Mouse (Mus musculus): ENCODE data around the gene Psph. TPM values are rescaled to one million over a fixed set of nuclear protein-coding genes. Genes with fewer than 3 reads are reported as not detected.
"Not testable (repeated sequence)": the region's sequence is repeated elsewhere in the genome, so short reads cannot be mapped to it uniquely, and the experiment has no call there.

Gene Psph
- polyA plus RNA-seq, 1 experiment from 2014 or later: 31.9 TPM

DNA sequence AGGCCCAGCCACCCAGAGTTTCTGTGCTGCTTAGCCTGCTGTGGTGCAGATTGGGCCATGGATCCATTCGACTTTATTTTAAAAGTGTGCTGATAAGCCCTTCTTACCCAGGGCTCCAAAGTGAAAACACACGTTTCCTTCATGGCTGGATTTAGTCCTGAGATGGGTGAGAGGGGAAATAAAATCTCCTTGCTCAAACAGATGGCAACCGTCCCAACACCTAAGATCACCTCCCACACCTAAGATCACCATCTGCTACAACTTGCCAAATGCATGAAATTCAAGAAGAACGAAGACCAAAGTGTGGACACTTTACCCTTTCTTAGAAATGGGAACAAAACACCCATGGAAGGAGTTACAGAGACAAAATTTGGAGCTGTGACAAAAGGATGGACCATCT, 13.9 kb downstream of the Psph start:
- not testable (repeated sequence) for H3K4me1 ChIP-seq; H3K27ac ChIP-seq; ATAC-seq (ENCODE audit: borderline replicate concordance, extremely low read depth, low FRiP score, low TSS enrichment); H3K9me3 ChIP-seq; H3K27me3 ChIP-seq; H3K9ac ChIP-seq; H3K4me3 ChIP-seq; H3K36me3 ChIP-seq; H3K4me2 ChIP-seq
- 72% methylated on average over 4 of the region's 4 CpGs for WGBS

DNA sequence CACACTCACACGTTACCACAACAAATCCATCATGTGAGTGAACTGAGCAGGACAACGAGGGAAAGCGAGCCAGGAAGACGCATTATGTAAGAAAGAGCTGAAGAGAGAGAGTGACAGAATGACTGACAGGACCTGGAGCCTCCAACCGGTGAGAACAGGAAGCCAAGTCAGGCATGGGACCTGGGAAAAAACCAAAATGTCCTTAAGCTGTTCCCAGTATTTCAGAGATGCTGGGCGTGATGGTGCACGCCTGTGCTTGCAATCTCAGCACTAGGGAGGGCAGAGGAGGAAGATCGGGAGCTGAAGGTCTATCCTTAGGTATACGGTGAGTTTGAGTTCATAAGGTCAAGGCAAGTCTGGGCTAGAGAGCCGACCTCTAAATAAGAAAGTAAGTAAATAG, 14.8 kb downstream of the Psph start:
- ATAC-seq (ENCODE audit: borderline replicate concordance, extremely low read depth, low FRiP score, low TSS enrichment): no peak
- H3K9me3 ChIP-seq: no peaks in the 10 kb centered on the region
- 81% methylated on average over 10 of the region's 10 CpGs for WGBS
- H3K9ac ChIP-seq: no peak overlapping the region
- no peak overlapping the region for H3K4me3 ChIP-seq
- no peaks in the 10 kb centered on the region for H3K36me3 ChIP-seq
- no peak overlapping the region for H3K4me2 ChIP-seq
- H3K27me3 ChIP-seq: no peaks in the 10 kb centered on the region
- no peaks in the 10 kb centered on the region for H3K4me1 ChIP-seq
- no peak overlapping the region for H3K27ac ChIP-seq

DNA sequence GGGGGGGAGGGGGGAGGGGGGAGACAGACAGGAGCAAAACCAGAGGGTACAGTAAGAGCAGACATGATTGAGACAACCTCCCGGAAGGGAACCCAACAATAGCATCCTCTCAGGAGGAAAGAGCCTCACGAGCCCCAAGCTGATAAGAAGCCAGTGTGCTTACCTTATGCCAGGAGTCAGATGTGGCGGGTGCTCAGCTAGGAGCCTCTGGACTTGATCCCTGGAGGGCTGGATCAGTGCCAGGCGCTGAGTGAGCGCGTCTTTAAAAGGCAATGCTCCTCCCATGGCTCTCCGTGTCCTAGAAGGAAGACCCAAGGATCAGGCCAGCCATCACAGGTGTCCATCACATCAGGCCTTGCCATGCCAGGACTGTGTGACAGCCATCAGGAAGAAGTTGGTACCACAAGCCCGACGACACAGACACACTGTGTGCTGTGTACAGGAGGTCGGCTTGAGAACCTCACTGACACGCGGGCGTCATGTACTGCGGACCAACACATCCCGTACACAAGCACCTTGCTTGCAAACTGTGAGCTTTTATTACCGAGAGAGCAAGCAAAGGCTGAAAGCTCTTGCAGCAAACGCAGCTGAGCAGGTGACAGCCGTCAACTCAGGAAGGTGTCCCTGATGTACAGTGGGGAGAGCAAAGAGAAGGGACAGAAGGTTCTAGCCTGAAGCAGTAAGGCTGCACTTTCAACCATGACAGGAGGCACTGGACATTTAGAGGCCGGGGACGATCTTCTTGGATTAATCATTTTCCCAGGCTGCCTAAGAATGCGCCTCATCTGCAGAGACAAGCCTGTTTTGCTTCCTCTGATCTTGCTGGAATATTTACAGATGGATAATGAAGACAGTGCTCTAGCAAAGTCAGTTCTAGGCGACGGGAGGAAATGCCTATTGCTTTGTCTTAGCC, 16.6 kb downstream of the Psph start:
- H3K4me1 ChIP-seq: no peaks in the 10 kb centered on the region
- H3K27ac ChIP-seq: no peak overlapping the region

DNA sequence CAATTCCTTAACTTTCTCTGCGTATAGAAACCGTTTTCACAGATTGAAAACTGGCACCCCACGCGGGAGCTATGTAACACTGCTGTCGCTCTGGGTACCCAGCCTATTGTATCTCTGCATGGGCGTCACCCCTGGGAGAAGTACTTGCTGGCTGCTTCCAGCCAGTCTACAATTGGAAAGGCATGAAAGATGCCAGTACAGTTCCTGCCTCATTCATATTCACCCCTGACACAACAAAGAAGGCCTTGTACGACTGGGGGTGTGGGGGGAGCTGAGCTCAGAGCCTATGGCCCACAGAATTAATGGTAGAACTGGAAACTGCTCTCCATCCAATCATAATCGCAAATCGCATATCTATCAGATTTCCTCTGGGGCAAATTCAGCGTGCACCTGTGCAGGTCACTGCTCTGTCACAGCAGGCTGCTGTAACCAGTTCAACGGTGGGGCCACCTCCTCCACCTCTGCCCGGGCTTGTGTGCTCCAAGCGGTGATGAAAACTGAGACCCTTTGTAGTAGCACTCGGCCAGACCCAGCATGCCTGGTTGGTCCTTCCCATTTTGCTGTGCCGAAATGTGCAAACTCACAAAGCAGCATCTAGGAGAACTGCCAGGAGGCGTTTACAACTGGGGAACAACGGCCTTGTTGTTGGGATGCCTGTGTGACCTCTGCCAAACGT, 25.2 kb downstream of the Psph start:
- Histone ChIP-seq H3K27me3 (no peaks in the 10 kb centered on the region), H3K9ac (no peak overlapping the region), H3K27ac (no peak overlapping the region), H3K4me1 (no peaks in the 10 kb centered on the region), H3K9me3 (no peaks in the 10 kb centered on the region), H3K4me2 (no peak overlapping the region), H3K4me3 (no peak overlapping the region), H3K36me3 (peaks cover 7% of the 10 kb centered on the region)
- ATAC-seq (ENCODE audit: borderline replicate concordance, extremely low read depth, low FRiP score, low TSS enrichment): 0 out of 2 replicates have a peak, but pooled peaks have one; percentile 35
- WGBS: 67% methylated on average over 18 of the region's 18 CpGs

More for the DNA sequence above, 16.6 kb downstream of the Psph start:
- Histone ChIP-seq H3K36me3 (no peaks in the 10 kb centered on the region; the same call in 1 of the 2 replicates), H3K4me3 (no peak overlapping the region), H3K4me2 (no peak overlapping the region), H3K27me3 (no peaks in the 10 kb centered on the region), H3K9me3 (no peaks in the 10 kb centered on the region), H3K9ac (no peak overlapping the region)
- 68% methylated on average over 23 of the region's 23 CpGs for WGBS
- ATAC-seq (ENCODE audit: borderline replicate concordance, extremely low read depth, low FRiP score, low TSS enrichment): no peak

DNA sequence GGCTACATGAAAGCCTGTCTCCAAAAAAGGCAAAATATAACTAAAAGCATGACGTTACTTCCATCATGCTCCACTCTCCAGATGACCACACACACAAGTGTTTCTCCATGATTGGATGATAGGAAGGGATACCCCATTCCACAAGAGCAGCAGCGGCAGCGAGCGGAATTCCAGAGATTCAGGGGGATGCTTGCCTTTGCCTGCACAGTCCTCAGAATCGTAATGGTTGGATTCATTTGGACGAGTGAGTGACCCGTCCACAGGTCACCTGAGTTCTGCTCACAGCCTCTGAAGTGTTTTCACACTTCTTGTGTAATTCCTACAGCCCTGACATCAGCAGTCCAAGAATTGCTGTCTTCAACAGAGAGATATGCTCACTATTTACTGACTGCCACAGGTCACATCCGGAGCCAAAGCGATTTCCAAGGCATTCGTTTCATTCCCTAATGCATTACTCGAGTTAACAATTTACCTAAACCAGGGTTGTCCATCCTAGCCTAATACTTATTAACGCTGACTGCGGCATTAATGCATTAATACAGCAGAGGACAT, 27.2 kb downstream of the Psph start:
- no peak overlapping the region for H3K27ac ChIP-seq
- WGBS: 75% methylated on average over 13 of the region's 13 CpGs
- no peak overlapping the region for H3K9ac ChIP-seq
- no peaks in the 10 kb centered on the region for H3K9me3 ChIP-seq
- peaks cover 14% of the 10 kb centered on the region for H3K36me3 ChIP-seq
- H3K4me3 ChIP-seq: no peak overlapping the region
- H3K27me3 ChIP-seq: no peaks in the 10 kb centered on the region
- no peak overlapping the region for H3K4me2 ChIP-seq
- no peak for ATAC-seq (ENCODE audit: borderline replicate concordance, extremely low read depth, low FRiP score, low TSS enrichment)
- H3K4me1 ChIP-seq: no peaks in the 10 kb centered on the region

GRCm38 (mm10) chr5:129756886-129757285, 30.4 kb downstream of the Psph start:
- ATAC-seq (ENCODE audit: borderline replicate concordance, extremely low read depth, low FRiP score, low TSS enrichment): no peak
- no peaks in the 10 kb centered on the region for H3K27me3 ChIP-seq
- peaks cover 16% of the 10 kb centered on the region for H3K36me3 ChIP-seq
- no peaks in the 10 kb centered on the region for H3K9me3 ChIP-seq
- no peak overlapping the region for H3K4me3 ChIP-seq
- H3K27ac ChIP-seq: no peak overlapping the region
- no peak overlapping the region for H3K4me2 ChIP-seq
- no peaks in the 10 kb centered on the region for H3K4me1 ChIP-seq
- H3K9ac ChIP-seq: no peak overlapping the region
- 89% methylated on average over 20 of the region's 20 CpGs for WGBS

- peaks cover 45% of the 10 kb centered on the region for H3K36me3 ChIP-seq
- no peak overlapping the region for H3K9ac ChIP-seq
- H3K4me1 ChIP-seq: no peaks in the 10 kb centered on the region
- H3K9me3 ChIP-seq: no peaks in the 10 kb centered on the region
- WGBS: 20% methylated on average over 6 of the region's 6 CpGs
- no peak overlapping the region for H3K4me2 ChIP-seq
- H3K27me3 ChIP-seq: no peaks in the 10 kb centered on the region
- no peak for ATAC-seq (ENCODE audit: borderline replicate concordance, extremely low read depth, low FRiP score, low TSS enrichment)
- H3K27ac ChIP-seq: no peak overlapping the region
- no peak overlapping the region for H3K4me3 ChIP-seq
These were observed 43.2 kb downstream of the Psph start for GRCm38 (mm10) chr5:129744050-129744449.

DNA sequence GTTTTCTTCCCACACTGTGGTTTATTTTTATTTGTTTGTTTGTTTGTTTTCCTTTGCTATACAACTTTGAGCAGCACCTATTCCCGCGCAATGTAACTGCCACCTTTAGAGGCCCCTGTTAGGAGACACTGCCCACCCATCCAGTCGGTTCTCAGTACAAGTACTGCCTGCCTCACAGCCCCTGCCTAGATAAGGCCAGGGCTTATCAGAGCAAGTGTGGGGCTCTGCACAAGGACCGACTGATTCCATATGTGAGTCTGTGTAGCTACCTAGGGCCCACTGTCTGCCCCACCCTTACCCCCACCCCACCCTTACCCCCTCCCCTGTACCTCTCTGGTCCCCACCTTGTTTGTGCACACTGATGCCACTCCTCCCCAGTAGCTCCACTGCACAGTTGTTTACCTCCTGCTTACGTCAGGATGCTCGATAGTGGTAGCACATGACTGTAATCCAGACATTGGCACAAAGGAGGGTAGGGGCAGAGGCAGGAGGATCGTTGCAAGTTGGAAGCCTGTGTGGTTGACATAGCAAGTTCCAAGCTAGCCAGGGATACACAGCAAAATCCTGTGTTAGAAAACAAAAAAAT, 44.3 kb downstream of the Psph start:
- Histone ChIP-seq H3K9ac (no peak overlapping the region), H3K4me2 (no peak overlapping the region), H3K27me3 (no peaks in the 10 kb centered on the region), H3K4me3 (no peak overlapping the region), H3K4me1 (no peaks in the 10 kb centered on the region), H3K9me3 (no peaks in the 10 kb centered on the region), H3K27ac (no peak overlapping the region), H3K36me3 (peaks cover 39% of the 10 kb centered on the region)
- ATAC-seq (ENCODE audit: borderline replicate concordance, extremely low read depth, low FRiP score, low TSS enrichment): no peak; the same call in 1 of the 2 replicates
- 57% methylated on average over 7 of the region's 7 CpGs for WGBS

DNA sequence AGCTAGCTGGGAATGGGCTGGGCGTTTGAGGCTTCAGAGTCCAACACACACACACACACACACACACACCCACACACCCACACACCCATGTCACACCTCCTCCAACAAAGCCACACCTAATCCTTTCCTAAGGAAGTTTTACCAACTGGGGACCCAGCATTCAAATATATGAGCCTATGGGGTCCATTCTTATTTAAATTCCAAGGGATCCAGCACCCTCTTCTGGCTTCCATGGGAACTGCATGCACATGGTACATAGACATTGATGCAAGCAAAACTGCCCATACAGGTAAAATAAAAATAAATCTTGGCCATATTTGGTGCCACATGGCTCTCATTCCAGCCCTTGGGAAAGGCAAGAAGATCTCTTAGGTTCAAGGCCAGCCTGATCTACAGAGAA, 46.3 kb downstream of the Psph start:
- 88% methylated on average over 1 of the region's 1 CpGs for WGBS
- H3K4me2 ChIP-seq: no peak overlapping the region
- no peak for ATAC-seq (ENCODE audit: borderline replicate concordance, extremely low read depth, low FRiP score, low TSS enrichment)
- H3K4me1 ChIP-seq: no peaks in the 10 kb centered on the region
- peaks cover 25% of the 10 kb centered on the region for H3K36me3 ChIP-seq
- H3K9me3 ChIP-seq: no peaks in the 10 kb centered on the region
- H3K27me3 ChIP-seq: no peaks in the 10 kb centered on the region
- H3K9ac ChIP-seq: no peak overlapping the region
- no peak overlapping the region for H3K4me3 ChIP-seq
- H3K27ac ChIP-seq: no peak overlapping the region

DNA sequence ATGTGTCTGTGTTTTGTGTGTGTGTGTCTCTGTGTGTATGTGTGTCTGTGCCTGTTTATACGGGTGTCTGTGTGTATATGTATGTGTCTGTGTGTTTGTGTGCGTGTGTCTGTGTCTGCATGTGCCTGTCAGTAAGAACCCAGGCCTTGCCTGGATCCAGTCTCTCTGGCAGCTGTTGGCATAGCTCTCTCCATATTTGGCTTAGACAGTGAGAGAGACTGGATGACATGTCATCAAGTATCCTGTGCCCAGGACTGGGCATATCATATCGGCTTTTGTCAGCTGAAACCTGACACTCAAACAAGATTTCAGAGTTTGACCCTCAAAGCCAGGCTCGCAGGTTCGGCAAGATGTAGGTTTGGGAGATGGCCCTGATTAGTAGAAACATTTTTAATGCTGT, 56.2 kb downstream of the Psph start:
- no peak overlapping the region for H3K4me2 ChIP-seq
- no peak overlapping the region for H3K27ac ChIP-seq
- no peak overlapping the region for H3K9ac ChIP-seq
- peaks cover 35% of the 10 kb centered on the region for H3K4me1 ChIP-seq
- 58% methylated on average over 5 of the region's 5 CpGs for WGBS
- ATAC-seq (ENCODE audit: borderline replicate concordance, extremely low read depth, low FRiP score, low TSS enrichment): no peak
- H3K4me3 ChIP-seq: no peak overlapping the region
- H3K27me3 ChIP-seq: no peaks in the 10 kb centered on the region
- H3K9me3 ChIP-seq: no peaks in the 10 kb centered on the region
- no peaks in the 10 kb centered on the region for H3K36me3 ChIP-seq

DNA sequence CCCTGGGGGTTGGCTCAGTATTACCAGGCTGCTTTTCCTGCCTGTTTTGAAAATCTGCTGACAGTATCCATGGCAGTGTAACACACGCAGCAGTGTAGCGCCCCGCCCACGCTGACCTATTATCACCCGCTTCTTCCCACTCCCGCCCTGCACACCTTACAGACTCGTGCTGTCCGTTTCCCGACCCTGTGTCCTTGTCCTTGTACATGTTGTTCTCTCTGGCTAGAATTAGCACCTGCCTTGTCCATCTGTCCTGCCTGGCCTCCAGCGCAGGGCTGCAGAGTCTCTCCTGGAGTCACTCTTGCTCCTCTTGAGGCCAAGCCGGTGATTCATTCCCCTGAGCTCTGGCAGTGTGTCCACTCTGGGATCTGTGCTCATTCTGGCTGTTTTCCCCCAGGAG, 56.9 kb downstream of the Psph start:
- ATAC-seq (ENCODE audit: borderline replicate concordance, extremely low read depth, low FRiP score, low TSS enrichment): no peak
- Histone ChIP-seq H3K4me3 (no peak overlapping the region), H3K27me3 (no peaks in the 10 kb centered on the region), H3K36me3 (no peaks in the 10 kb centered on the region), H3K9me3 (no peaks in the 10 kb centered on the region), H3K4me2 (no peak overlapping the region), H3K4me1 (peaks cover 40% of the 10 kb centered on the region), H3K27ac (no peak overlapping the region), H3K9ac (no peak overlapping the region)
- 67% methylated on average over 11 of the region's 11 CpGs for WGBS

- H3K4me1 ChIP-seq: peaks cover 44% of the 10 kb centered on the region
- H3K36me3 ChIP-seq: no peaks in the 10 kb centered on the region
- peak overlapping the region; percentile 38 for H3K27ac ChIP-seq
- H3K4me3 ChIP-seq: no peak overlapping the region
- WGBS: 16% methylated on average over 11 of the region's 11 CpGs
- H3K9me3 ChIP-seq: no peaks in the 10 kb centered on the region
- no peaks in the 10 kb centered on the region for H3K27me3 ChIP-seq
- H3K4me2 ChIP-seq: peak overlapping the region; percentile 21
- ATAC-seq (ENCODE audit: borderline replicate concordance, extremely low read depth, low FRiP score, low TSS enrichment): no peak
- no peak overlapping the region; the same call in 1 of the 2 replicates for H3K9ac ChIP-seq
These were observed 58.0 kb downstream of the Psph start for GRCm38 (mm10) chr5:129729286-129729685.
